Mouse (Mus musculus): Measurements from ENCODE around the gene Eif1ad.
"Not testable (repeated sequence)": the region's sequence is repeated elsewhere in the genome, so short reads cannot be mapped to it uniquely, and the experiment has no call there.

The Eif1ad gene

GRCm38 (mm10) chr19:5366175-5367052 is at the start of gene Eif1ad:
Gene Eif1ad, plus strand, starts transcription at chr19:5366741.
- DNase-seq: peak; percentile 97 to 98

DNA sequence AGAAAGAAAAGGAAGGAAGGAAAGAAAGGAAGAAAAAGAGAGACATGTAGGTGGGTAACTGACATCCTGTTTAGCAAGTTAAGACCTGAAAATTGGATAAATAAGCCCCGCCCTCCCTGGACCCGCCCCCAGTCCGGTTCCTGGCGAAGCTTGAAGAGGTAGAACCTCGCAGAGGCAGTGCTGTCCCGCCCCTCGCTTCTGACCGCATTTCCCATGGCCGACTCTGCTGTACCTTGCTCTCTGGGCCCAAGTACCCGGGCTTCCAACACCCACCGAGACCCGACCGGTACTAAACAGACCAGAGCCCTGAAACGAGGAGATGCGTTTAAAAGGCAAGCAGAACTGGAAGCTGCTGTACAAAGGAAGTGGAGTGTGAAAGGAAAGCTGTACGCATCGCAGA is 42.7 kb upstream of the Eif1ad start:
- DNase-seq: peak; percentile 71 to 87

- DNase-seq: peak; percentile 12 to 52
These were observed 38.6 kb upstream of the Eif1ad start for GRCm38 (mm10) chr19:5327970-5328369.

DNA sequence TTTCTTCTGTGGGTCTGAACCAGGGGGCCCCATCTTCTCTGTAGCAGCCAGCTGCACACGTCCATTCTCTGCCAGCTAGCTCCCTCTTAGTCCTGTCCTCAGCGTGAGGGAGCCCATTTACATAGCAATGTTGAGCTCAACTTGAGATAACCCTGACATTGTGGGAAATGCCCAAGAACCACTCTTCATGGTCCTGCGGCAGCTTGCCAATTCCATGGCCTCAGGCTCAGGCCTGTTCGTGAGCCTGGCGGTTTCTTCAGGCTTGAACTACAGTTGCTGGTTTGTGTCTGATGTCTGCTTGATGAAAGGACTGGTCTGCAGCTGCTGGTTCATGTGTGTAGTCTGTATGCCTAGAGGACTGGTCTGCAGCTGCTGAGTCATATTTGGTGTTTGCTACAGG is 31.8 kb upstream of the Eif1ad start:
- no peak for DNase-seq

DNA sequence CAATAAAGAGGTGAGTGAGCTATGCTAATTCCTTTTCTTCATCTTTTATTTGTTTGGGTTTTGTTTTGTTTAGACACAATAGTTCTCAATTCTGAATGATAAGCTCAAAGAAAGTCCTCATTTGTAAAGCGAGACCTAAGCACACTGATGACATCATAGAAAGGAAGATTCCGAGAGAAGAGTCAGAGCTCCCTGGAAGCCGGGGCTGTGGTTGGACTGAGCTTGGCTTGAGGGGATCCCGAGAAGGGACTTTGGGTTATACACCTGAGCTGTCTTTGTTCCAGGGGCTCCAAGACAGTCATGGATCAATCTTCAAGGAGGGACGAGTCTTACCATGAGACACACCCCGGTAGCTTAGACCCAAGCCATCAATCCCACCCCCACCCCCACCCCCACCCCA is 31.1 kb upstream of the Eif1ad start, which contains the start of gene Catsper1:
Gene Catsper1, plus strand, starts transcription at position 301 of the 400 bp plus-strand sequence.
- DNase-seq: no peak

DNA sequence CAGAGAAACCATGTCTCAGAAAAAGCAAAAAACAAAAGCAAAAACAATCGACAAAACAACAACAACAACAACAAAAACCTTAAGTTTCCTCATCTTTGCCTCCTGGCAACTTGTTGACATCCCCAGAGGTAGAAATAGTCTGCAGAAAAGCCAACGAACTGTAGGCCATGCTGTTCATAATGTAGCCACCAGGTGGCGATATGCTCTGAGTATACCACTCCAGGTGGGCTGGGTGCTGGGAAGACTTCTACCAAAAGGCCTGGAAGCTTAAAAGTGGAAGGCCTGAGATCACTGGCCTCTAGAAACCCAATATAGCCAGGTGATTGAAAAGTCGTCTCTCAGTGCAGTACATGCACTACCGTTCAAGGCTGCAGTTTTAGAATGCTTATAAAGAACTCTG is 28.6 kb upstream of the Eif1ad start:
- peak; percentile 84 to 92 for DNase-seq

GRCm38 (mm10) chr19:5341360-5341759 is 25.2 kb upstream of the Eif1ad start:
- DNase-seq: peak; percentile 5 to 45

- DNase-seq: peak in 1 of 2 experiments; percentile 5
These were observed 21.0 kb upstream of the Eif1ad start for GRCm38 (mm10) chr19:5345297-5346131.

DNA sequence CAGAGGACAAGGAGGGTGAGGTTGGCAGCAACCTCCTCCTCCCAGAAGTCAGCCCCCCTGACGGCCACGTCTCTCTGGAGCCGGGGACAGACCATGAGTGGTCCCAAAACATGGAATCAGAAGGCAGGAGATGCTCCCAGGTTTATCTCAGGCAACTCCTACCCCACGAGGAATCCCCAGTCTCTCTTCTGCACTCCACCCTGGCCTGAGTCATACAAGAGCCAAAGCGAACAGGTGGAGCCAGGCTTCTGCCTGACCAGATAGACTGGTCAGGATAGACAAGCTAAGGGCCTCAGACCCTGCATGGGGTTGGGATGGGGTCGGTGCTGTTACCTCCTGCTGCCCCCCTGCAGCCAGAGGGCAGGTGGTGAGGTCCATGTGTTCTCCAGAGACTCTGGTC is 18.5 kb upstream of the Eif1ad start:
- DNase-seq: no peak

- peak; percentile 10 to 64 for DNase-seq
These were observed 17.7 kb upstream of the Eif1ad start for GRCm38 (mm10) chr19:5348526-5349501.

- not testable (repeated sequence) for DNase-seq
These were observed 17.1 kb upstream of the Eif1ad start, which contains the start of gene Cst6 for GRCm38 (mm10) chr19:5349502-5349873. Gene Cst6, minus strand, starts transcription at chr19:5349574.

- no peak for DNase-seq
These were observed 12.9 kb upstream of the Eif1ad start for GRCm38 (mm10) chr19:5353609-5354008.

DNA sequence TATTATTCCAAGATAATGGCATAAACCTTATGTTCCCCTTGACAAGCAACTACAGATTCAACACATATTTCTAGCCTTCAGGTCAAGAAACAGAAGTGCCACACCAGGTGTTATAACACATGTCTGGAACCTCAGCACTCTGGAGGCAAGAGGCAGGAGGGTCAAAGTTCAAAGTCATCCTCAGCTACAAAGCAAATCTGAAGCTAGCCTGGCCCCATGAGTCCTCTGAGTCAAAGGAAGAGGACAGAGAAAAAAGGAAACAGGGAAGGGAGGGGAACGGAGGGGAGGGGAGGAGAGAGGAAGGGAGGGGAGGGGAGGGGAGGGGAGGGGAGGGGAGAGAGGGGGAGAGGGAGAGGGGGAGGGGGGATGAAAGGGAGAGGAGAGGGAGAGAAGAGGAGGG is 10.5 kb upstream of the Eif1ad start:
- DNase-seq: no peak

DNA sequence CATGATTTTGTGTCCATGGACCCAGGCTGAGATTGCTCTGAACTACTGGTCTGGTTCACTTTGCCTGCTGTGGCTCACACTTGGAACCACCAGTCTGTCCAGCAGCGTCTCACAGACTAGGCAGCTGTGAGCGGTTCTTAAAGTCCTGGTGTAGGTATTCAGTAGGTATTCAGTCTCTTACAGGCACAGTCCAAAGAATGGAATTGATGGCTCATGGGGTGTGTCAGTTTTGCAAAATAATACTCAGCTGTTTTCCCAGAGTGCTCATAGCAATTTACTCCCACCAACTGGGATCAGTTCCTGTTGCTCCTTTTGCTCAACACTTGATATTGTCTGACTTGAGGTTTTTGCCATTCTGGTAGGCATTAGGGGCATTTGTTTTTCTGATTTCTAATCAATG is 4.4 kb upstream of the Eif1ad start:
- DNase-seq: no peak

GRCm38 (mm10) chr19:5364124-5364523 is 2.4 kb upstream of the Eif1ad start:
- DNase-seq: no peak

- no peak for DNase-seq
These were observed 790 bp upstream of the Eif1ad start for GRCm38 (mm10) chr19:5365751-5366150.

- no peak for DNase-seq
These were observed 465 bp downstream of the Eif1ad start, which contains the start of gene Banf1 for GRCm38 (mm10) chr19:5367053-5367359. Gene Banf1, minus strand, starts transcription at chr19:5367168.

- no peak for DNase-seq
These were observed 914 bp downstream of the Eif1ad start for GRCm38 (mm10) chr19:5367455-5367854.

- no peak for DNase-seq
These were observed 4.4 kb downstream of the Eif1ad start for GRCm38 (mm10) chr19:5370932-5371331.

- DNase-seq: no peak
These were observed 6.2 kb downstream of the Eif1ad start for GRCm38 (mm10) chr19:5372724-5373123.

DNA sequence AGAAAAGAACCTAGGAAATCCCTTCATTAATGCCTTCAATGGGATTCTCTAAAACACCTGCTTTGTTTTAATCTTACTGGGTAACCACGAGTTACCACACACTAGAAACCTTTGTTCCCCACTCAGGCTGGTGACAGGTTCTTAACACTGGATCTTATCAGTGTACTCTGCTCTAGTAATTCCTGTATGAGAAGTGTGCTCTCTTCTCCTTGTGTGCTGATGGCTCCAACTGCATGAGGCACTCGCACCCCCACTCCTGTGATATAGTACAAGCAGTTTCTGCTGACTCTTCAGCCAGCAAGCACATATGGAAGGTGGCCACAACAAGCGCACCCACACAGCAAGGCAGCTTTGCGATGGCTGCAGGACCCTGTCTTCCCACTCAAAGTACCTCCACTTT is 7.6 kb downstream of the Eif1ad start:
- DNase-seq: no peak

DNA sequence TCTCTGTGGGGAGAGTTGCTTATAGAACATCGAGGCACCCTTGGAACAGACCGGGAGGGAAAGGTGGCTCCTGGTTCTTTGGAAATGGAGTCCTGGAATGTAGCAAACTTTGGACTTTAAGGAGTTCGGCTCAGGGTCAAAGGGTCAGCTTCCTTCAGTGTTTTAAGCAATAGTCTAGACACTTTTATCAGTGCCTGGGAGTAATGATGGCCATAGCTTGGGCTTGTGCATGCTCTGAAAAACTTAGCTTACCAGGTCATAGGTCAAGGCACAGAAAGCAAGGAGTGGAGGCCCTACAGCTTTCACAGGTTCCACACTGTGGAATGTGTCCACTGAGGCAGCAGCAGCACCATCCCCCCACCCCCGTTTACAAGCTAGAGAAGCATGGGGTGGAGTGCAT is 8.2 kb downstream of the Eif1ad start:
- DNase-seq: no peak

- no peak for DNase-seq
These were observed 10.9 kb downstream of the Eif1ad start for GRCm38 (mm10) chr19:5377446-5377845.

Measured in kidney, postnatal 25 days (tissue).